Mouse (Mus musculus): ENCODE measurements around the gene Stoml3.

- TF ChIP-seq EP300 (IDR thresholded peaks at IDR 0.05; ENCODE audit: low read length) (no peak), MYC (IDR thresholded peaks at IDR 0.05; ENCODE audit: low read depth, low read length) (no peak), MAZ (IDR thresholded peaks at IDR 0.05; ENCODE audit: low read depth, low read length) (no peak), CTCF (conservative IDR thresholded peaks at IDR 0.05 in 1 of 2, IDR thresholded peaks at IDR 0.05 in 1 of 2; ENCODE audit: low read depth in 2 of 2, low read length in 2 of 2) (no peak), TBP (conservative IDR thresholded peaks at IDR 0.05; ENCODE audit: low read depth, low read length) (no peak), MEF2A (IDR thresholded peaks at IDR 0.05; ENCODE audit: borderline replicate concordance, low read depth, low read length) (no peak), POLR2A (IDR thresholded peaks at IDR 0.05; ENCODE audit: low read depth, low read length) (no peak), NELFE (IDR thresholded peaks at IDR 0.05; ENCODE audit: low read depth, low read length) (no peak)
These were observed 24.6 kb downstream of the Stoml3 start for GRCm38 (mm10) chr3:53513096-53513495.

Data from CH12.LX (cell line).